Mouse (Mus musculus) erythroblast, adult 5-6 weeks (primary cell): ENCODE results near the gene Col4a3bp. TPM values are rescaled to one million over a fixed set of nuclear protein-coding genes. Genes with fewer than 3 reads are reported as not detected.

Source experiments
- ATAC-seq: replicated peaks from 2 replicates; pipeline ENCODE4 v1.8.0; 2016; ENCODE audit warnings: moderate number of reproducible peaks, mild to moderate bottlenecking, moderate TSS enrichment, inconsistent platforms; ENCODE audit not compliant: poor library complexity, low FRiP score, severe bottlenecking
- total RNA-seq, 2 experiments: library from RNA; stranded (forward) in 1 of 2; stranded (reverse) in 1 of 2; fragments of 150-400 nt in 1 of 2; fragments of 200-764, 138-1000 nt in 1 of 2; gene quantifications; 2 replicates each; pipeline versions ENCODE4 v1.2.3 to v1.2.4; 2015 to 2017; ENCODE audit warnings: low replicate concordance in 2 of 2

Gene Col4a3bp
- total RNA-seq, 2 experiments from 2014 or later: 42.3 to 57.6 TPM

- no peak for ATAC-seq
Observed at GRCm38 (mm10) chr13:96536821-96537572, 5.4 kb upstream of the Col4a3bp start.

- ATAC-seq: no peak
Observed at GRCm38 (mm10) chr13:96538103-96538502, 4.3 kb upstream of the Col4a3bp start.

DNA sequence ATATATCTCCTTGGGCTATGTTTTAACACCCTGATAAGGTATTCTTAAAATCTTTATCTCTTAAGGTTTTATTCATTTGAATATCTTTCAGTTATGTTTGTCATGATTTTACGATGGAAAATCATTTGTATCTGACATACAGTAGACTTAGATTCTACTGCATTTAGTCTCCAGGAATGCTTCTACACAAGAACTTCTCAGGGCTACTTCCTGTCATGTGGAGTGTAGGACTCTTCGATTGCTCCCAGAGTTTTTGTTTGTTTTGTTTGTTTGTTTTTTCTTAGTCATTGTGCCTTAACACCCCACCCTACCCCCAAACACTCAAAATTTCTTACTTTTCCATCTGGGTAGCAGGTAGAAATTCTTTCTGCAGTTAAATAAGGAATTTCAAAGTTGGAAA, 1.0 kb upstream of the Col4a3bp start:
- no peak for ATAC-seq

DNA sequence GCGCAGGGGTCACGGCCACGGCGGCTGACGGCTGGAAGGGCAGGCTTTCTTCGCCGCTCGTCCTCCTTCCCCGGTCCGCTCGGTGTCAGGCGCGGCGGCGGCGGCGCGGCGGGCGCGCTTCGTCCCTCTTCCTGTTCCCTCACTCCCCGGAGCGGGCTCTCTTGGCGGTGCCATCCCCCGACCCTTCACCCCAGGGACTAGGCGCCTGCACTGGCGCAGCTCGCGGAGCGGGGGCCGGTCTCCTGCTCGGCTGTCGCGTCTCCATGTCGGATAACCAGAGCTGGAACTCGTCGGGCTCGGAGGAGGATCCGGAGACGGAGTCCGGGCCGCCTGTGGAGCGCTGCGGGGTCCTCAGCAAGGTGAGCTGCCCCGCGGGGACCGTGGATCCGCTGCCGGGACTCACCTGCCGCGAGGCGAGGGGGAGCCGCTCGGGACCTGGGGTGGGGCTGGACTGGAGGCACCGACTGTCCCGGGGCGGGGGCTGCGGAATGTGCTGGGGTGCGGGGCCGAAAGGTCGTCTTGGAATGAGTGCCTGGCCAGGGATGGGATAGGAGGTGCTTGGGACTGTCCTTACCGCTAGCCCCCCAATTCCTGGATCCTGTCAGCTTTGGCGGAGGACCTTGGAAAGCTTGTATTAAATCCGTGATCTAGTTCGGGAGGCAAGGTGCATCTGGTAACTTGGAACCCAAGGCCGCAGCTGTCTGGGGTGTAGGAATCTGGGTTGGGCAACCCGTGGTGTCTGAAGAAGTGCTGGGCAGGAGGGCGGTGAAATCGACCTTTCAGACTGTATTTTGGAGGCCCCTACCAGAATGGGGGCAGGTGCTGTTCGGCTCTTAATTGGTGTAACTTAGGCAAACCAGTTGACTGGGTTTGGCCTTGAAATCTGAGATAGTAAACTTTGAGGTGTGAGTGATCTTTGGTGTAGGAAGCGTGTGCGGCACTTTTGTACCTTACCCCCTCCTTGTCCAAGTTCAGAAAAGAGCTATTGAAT, 778 bp downstream of the Col4a3bp start:
- ATAC-seq: peak; percentile 41

GRCm38 (mm10) chr13:96544506-96544905, 2.1 kb downstream of the Col4a3bp start:
- ATAC-seq: no peak

- ATAC-seq: no peak
Observed at GRCm38 (mm10) chr13:96547250-96547649, 4.8 kb downstream of the Col4a3bp start.

DNA sequence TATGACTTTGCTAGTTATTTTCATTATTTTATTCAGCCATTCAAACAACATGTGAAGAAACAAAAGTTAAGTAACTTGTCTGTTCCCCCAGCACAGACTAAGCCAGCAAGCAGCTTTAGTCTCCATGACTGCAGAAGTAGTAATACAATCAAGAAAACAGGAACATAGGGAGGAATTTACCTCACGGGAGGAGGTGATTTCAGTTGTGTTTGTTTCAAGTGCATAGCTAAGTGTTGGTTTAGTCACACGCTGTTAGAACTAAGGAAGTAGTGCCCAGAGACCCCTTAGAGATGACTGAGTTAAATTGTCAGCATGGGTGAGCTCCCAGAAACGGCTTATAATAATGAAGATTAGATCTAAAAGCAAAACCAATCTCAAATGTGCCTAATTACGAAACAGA, 5.5 kb downstream of the Col4a3bp start:
- no peak for ATAC-seq

DNA sequence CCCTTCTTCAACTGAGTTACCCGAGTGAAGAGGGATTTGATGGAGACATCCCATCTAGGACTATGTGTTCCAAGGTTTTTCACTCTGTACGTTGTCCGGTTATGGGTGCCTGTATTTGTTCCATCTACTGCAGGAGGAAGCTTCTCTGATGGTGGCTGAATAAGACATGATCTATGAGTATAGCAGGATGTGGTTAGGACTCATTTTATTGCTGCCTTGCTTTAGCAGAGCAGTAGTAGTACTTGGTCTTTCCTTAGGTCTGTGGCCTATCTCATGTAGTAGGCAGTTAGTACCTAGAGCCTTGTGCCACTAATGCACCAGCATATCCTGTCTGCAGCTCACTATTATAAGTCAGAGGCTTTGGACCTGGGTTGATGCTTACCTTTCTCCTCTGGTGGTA, 12.7 kb downstream of the Col4a3bp start:
- ATAC-seq: no peak

GRCm38 (mm10) chr13:96567977-96568376, 25.6 kb downstream of the Col4a3bp start:
- no peak for ATAC-seq

DNA sequence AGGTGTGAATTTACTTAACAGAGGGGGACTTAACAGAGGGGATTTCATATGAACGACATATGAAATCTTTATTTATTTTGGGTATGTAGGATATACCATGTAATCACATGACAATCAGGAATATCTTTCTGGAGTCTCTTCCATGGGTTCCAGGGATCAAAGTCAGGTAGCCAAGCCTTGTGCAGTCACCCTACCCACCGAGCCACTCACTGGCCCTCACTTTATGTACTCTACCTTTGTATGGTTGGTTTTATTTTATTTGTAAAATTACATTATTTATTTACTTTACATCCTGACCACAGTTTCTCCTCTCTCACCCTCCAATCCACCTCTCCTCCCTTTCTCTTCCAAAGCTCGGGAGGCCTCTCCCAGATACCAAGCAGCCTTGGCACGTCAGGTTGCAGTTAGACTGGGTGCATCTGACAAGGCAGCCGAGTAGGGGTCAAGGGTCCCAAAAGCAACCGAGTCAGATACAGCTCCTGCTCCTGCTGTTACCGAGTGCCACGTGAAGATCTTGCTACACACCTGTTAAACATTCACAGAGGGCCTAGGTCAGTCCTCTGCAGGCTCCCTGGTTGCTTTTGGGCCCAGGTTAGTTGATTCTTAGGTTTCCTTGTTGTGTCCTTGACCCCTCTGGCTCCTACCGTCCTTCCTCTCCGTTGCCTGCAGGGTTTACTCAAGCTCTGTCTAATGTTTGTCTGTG, 28.0 kb downstream of the Col4a3bp start:
- no peak for ATAC-seq

GRCm38 (mm10) chr13:96571016-96571361, 28.6 kb downstream of the Col4a3bp start:
- no peak for ATAC-seq

- ATAC-seq: no peak
Observed at GRCm38 (mm10) chr13:96574170-96574569, 31.8 kb downstream of the Col4a3bp start.

- ATAC-seq: no peak
Observed at GRCm38 (mm10) chr13:96579104-96579503, 36.7 kb downstream of the Col4a3bp start.

DNA sequence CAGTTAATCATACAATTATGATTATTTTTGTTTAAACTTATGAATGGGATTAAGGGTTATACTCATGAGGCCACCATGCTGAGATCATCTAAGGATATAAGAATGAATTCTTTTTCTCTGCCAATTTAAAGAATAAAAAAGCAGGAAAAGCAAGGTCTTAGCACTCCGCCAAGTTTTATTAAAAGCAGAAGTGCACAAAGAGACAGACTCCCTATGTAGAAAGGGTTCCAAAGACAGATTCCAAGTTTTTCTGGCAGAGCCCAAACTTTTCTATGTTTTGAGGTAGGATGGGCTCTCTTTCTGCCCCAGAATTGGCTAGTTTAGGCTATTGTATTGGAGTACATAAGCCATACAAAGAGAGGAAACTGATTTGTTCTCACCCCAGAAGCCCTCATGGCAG, 37.6 kb downstream of the Col4a3bp start:
- no peak for ATAC-seq

GRCm38 (mm10) chr13:96584201-96584600, 41.8 kb downstream of the Col4a3bp start:
- no peak for ATAC-seq

- no peak for ATAC-seq
Observed at GRCm38 (mm10) chr13:96586540-96586939, 44.1 kb downstream of the Col4a3bp start.

DNA sequence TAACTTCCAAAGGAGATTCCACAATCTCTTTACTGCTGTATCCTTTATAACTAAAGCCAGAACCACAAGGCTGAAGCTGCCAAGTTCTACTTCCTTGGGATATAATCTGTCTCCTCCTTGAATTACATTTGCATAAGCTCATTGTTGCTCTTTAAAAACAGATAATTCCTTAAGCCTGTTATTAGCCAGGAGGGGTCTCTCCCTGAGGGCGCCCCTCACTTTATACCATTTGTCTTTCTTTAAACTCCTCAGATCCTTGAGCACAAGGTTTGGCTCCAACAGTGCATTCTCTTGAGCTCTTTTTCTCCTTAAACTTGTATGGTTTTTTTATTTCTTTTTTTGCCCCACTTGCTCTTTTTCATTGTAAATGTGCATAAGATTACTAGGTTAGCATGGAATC, 46.2 kb downstream of the Col4a3bp start:
- no peak for ATAC-seq

GRCm38 (mm10) chr13:96593621-96594020, 51.2 kb downstream of the Col4a3bp start:
- 0 out of 2 replicates have a peak, but pooled peaks have one; percentile 69 for ATAC-seq

DNA sequence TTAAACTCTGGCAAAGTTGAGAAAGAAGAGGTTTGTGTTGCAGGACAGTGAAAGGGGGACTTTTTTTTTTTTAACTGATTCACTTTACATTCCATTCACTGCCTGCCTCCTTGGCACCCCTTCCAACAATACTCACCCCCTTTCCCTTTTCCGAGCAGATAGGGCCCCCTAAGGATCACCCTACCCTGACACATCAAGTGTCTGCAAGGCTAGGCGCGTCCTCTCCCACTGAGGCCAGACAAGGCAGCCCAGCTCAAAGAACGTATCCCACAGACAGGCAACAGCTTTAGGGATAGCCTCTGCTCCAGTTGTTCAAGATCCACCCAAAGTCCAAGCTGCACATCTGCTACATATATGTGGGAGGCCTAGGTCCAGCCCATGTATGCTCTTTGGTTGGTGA, 51.7 kb downstream of the Col4a3bp start:
- no peak for ATAC-seq

DNA sequence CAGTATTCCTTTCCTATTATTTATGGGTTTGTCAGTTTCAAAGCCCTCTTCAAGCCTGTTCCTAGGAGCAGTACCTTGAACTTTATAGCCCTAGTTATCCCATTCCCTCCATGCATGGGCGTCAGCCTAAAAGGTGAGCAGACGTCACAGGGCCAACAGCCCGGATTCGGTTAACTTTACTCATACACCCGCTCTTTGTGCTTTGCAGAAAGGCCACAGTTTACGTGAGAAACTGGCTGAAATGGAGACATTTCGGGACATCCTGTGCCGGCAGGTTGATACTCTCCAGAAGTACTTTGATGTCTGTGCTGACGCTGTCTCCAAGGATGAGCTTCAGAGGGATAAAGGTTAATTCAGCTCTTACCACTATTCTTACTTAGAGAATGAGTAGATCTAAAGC, 56.8 kb downstream of the Col4a3bp start:
- ATAC-seq: no peak
